Mouse (Mus musculus) regulatory T cell (primary cell): ENCODE data around the gene Cltrn.

Experiments used
- in situ Hi-C: fragments of 300-600 bp; cut with MboI, MseI; formaldehyde crosslinking; loops from one replicate; pipeline ENCODE4 v1.15.1; 2025; ENCODE audit warnings: high pct_unique_total_duplicates

The Cltrn gene

GRCm38 (mm10) chrX:164135304-164135818 is 46.7 kb downstream of the Cltrn start:
- in situ Hi-C loops: no loop called here

- in situ Hi-C loops: no loop called here
These were observed 50.4 kb downstream of the Cltrn start, which contains the start of gene Ace2 for GRCm38 (mm10) chrX:164139032-164139431. TSS of gene Ace2 (plus strand) at chrX:164139332.

- in situ Hi-C loops: no loop called here
These were observed 57.0 kb downstream of the Cltrn start for GRCm38 (mm10) chrX:164145463-164146250.

GRCm38 (mm10) chrX:164152703-164153102 is 64.1 kb downstream of the Cltrn start:
- in situ Hi-C loops: no loop called here

GRCm38 (mm10) chrX:164153606-164154005 is 65.0 kb downstream of the Cltrn start:
- in situ Hi-C loops: no loop called here

- in situ Hi-C loops: no loop called here
These were observed 66.0 kb downstream of the Cltrn start for GRCm38 (mm10) chrX:164154594-164154993.

- in situ Hi-C loops: loop anchor here (10.0 kb wide), 1 partner anchor 870 kb away; no protein-coding TSS in a partner anchor
These were observed 76.1 kb downstream of the Cltrn start for GRCm38 (mm10) chrX:164164681-164165080.
